Mouse (Mus musculus): Measurements from ENCODE around the gene Mrgbp. TPM values are rescaled to one million over a fixed set of nuclear protein-coding genes. Genes with fewer than 3 reads are reported as not detected.

Gene Mrgbp
- 1 to 10 TPM; 4.7 to 5.3 TPM for total RNA-seq (2021)
- long read RNA-seq, experiment 1, partial matches to known transcripts, result 0 of 6 reads
- long read RNA-seq, experiment 1, other reads (novel, unspliced or antisense), result 5 of 6 reads
- long read RNA-seq, experiment 2, partial matches to known transcripts, result 0 of 7 reads
- long read RNA-seq, experiment 2, other reads (novel, unspliced or antisense), result 5 of 7 reads

- DNase-seq, result no peak
- intact Hi-C loops (cut with DNase I; ENCODE audit: low total_unique reads), result loop anchor here (2.0 to 10.0 kb wide), 2 partner anchors 108 to 164 kb away; no protein-coding TSS in a partner anchor
Observed at GRCm38 (mm10) chr2:180581002-180581401, at the start of gene Mrgbp. Mrgbp (plus strand) TSS chr2:180581304.

DNA sequence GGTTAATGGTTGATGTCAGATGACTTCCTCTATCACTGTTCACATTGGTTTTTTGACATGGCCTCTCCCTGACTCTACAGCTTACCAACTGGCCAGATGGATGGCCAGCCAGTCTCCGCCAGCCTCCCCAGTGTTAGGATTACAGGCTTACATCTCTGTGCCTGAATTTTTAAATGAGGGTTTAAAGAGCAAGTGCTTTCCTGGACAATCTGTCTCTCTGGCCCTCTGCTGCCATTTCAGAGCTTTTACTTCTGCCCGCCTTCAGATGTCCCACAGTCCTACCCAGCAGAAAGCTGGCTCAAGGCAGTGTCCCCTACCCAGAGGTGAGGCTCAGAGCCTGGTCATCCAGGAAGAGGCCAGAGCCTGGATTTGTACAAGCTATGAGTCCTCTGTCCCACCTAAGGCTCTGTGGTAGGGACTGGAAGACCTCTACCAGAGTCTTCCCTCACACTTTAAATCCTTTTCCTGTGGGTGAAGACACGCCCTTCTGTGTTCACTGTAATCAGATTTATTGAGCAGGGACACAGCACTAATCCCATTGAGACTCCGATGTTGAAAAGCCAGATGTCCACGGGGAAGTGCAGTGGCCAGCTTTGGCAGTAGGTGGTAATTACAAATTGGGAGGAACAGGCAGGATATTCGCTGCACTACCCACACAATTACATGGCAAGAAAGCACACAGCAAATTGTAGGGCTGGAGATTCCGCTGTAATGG is 49.3 kb upstream of the Mrgbp start:
- DNase-seq, result no peak
- intact Hi-C loops (cut with DNase I; ENCODE audit: low total_unique reads), result no loop called here

GRCm38 (mm10) chr2:180532386-180532995 is 48.6 kb upstream of the Mrgbp start:
- intact Hi-C loops (cut with DNase I; ENCODE audit: low total_unique reads), result no loop called here
- DNase-seq, result peak; percentile 34

GRCm38 (mm10) chr2:180533237-180533636 is 47.9 kb upstream of the Mrgbp start:
- intact Hi-C loops (cut with DNase I; ENCODE audit: low total_unique reads), result no loop called here
- no peak for DNase-seq

DNA sequence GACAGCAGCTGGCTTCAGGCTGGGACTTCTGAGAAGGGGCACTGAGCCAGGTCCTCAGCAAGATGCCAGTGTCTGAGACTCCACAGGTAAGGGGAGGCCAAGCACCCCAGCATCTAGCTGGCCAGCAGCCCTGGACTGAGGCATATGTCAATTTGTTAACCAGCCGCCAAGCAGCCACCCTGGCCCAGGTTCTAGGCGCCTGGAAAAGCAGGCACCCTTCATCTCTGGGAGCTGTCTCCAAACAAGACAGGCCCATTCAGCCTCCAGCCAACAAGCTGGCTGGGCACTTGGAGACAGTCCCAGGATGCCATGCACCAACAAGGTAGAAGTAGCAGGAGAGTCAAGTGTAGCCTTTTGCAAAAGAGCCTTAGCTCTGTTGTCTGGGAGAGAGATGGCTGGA is 37.4 kb upstream of the Mrgbp start:
- no peak for DNase-seq
- intact Hi-C loops (cut with DNase I; ENCODE audit: low total_unique reads), result no loop called here

GRCm38 (mm10) chr2:180545046-180545445 is 36.1 kb upstream of the Mrgbp start:
- DNase-seq, result no peak
- intact Hi-C loops (cut with DNase I; ENCODE audit: low total_unique reads), result no loop called here

GRCm38 (mm10) chr2:180547384-180548106 is 33.6 kb upstream of the Mrgbp start:
- DNase-seq, result no peak
- intact Hi-C loops (cut with DNase I; ENCODE audit: low total_unique reads), result no loop called here

DNA sequence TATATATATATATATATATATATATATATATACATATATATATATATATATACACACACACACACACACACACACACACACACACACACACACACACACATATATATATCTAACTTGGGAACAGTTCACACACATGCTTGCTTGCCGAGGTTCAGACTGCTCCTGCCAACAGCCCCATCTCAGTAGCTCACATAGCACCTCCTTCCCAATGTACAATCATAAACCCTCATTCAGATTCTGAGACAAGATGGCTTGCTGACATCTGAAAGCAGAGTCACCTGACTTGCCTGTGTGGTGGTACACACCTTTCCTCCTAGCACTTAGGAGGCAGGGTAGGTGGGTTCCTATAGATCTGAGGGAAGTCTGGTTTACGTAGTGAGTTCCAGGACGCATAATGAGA is 28.8 kb upstream of the Mrgbp start:
- DNase-seq, result no peak
- intact Hi-C loops (cut with DNase I; ENCODE audit: low total_unique reads), result no loop called here

DNA sequence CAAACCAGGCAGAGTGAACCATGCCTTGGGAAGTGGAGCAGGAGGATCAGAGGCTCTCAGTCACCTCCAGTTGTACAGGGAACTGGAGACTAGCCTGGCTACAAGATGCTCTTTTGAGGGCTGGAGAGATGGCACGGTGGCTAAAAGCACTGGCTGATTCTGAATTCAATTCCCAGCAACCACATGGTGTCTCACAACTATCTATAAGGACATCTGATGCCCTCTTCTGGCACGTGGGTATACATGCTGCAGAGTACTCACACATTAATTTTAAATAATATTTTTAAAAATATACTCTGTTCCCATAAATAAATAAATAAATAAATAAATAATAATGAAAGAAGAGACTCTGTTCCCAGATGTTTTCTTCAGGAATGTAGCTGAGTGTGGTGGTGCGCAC is 25.9 kb upstream of the Mrgbp start:
- intact Hi-C loops (cut with DNase I; ENCODE audit: low total_unique reads), result no loop called here
- no peak for DNase-seq

DNA sequence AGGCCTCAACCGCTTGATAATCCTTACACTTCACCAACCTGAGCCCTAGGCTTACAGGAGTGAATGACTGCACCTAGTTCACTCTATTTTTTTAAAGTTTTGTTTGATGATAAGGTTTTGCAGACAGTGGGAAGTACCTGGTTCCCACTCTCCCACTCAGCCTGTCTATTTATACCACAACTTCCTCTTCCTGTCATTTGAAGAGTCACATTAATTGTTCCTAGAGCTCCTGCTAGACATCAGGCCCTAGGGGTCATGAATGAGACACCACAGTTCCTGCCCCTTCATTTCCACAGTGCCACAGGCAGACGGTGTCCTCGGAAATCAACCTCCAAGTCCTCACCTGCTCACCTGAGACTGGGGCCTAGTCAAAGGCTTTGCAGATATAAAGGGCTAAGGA is 24.6 kb upstream of the Mrgbp start:
- DNase-seq, result no peak
- intact Hi-C loops (cut with DNase I; ENCODE audit: low total_unique reads), result no loop called here

GRCm38 (mm10) chr2:180560245-180560644 is 20.9 kb upstream of the Mrgbp start:
- no peak for DNase-seq
- intact Hi-C loops (cut with DNase I; ENCODE audit: low total_unique reads), result no loop called here

GRCm38 (mm10) chr2:180562146-180562545 is 19.0 kb upstream of the Mrgbp start:
- intact Hi-C loops (cut with DNase I; ENCODE audit: low total_unique reads), result no loop called here
- DNase-seq, result no peak

DNA sequence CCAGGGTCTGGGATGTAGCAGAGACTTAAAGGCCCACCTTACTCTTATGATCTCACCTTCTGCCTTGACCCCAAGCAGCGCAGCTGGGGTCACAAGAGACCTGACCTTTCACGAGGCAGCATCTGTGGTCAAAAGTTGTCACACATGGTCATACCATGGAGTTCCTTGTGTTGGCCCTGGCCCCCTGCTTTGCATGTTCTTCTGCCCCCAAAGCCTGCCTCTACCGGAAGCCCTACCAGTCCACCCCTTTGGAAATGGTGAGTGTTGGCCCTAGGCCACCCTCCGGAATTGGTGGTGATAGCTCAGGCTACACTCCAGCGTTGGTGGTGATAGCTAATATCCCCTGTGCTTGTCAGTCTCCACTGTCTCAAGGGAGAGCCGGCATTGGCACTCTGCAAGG is 17.8 kb upstream of the Mrgbp start:
- intact Hi-C loops (cut with DNase I; ENCODE audit: low total_unique reads), result no loop called here
- DNase-seq, result no peak

GRCm38 (mm10) chr2:180563841-180564240 is 17.3 kb upstream of the Mrgbp start:
- DNase-seq, result no peak
- intact Hi-C loops (cut with DNase I; ENCODE audit: low total_unique reads), result no loop called here

GRCm38 (mm10) chr2:180566240-180566913 is 14.7 kb upstream of the Mrgbp start:
- intact Hi-C loops (cut with DNase I; ENCODE audit: low total_unique reads), result no loop called here
- peak; percentile 45 for DNase-seq

- DNase-seq, result peak; percentile 53
- intact Hi-C loops (cut with DNase I; ENCODE audit: low total_unique reads), result no loop called here
Observed at GRCm38 (mm10) chr2:180569028-180569643, 12.0 kb upstream of the Mrgbp start.

GRCm38 (mm10) chr2:180576482-180576881 is 4.6 kb upstream of the Mrgbp start:
- intact Hi-C loops (cut with DNase I; ENCODE audit: low total_unique reads), result no loop called here
- DNase-seq, result no peak

GRCm38 (mm10) chr2:180578686-180579085 is 2.4 kb upstream of the Mrgbp start:
- peak; percentile 64 for DNase-seq
- intact Hi-C loops (cut with DNase I; ENCODE audit: low total_unique reads), result no loop called here

DNA sequence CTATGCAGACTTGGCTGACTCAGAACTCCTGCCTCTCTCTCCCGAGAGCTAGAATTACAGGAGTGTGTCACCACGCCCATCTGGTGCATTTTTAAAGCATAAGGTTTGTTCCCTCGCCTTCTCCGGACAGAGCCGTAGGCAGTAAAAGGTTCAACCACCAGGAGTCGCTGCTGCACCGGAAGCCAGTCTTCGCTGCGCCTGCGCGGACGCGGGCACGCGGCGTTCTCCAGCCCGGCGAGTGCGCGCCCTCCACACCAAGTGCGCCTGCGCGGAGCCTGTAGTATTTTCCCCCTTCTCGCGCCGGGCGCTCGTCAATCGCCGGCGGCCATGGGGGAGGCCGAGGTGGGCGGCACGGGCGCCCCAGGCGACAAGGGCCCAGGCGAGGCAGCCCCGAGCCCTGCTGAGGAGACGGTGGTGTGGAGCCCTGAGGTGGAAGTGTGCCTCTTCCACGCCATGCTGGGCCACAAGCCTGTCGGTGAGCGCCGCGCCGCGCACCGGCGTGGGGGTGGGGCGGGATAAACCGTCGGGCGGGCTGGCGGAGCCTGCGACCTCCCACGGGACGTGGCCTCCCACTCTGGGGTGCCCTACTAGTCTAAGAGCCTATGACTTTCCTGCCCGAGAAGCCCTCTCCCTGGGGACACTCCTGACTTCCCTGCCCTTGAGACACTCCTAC is 1.5 kb downstream of the Mrgbp start:
- intact Hi-C loops (cut with DNase I; ENCODE audit: low total_unique reads), result loop anchor here (10.0 kb wide), 1 partner anchor 162 kb away; no protein-coding TSS in a partner anchor
- DNase-seq, result peak; percentile 97

All from gastrocnemius, postnatal 14 days (tissue).